8 mouse cellular contexts compared by ENCODE assay signal in the genomic region with DNA sequence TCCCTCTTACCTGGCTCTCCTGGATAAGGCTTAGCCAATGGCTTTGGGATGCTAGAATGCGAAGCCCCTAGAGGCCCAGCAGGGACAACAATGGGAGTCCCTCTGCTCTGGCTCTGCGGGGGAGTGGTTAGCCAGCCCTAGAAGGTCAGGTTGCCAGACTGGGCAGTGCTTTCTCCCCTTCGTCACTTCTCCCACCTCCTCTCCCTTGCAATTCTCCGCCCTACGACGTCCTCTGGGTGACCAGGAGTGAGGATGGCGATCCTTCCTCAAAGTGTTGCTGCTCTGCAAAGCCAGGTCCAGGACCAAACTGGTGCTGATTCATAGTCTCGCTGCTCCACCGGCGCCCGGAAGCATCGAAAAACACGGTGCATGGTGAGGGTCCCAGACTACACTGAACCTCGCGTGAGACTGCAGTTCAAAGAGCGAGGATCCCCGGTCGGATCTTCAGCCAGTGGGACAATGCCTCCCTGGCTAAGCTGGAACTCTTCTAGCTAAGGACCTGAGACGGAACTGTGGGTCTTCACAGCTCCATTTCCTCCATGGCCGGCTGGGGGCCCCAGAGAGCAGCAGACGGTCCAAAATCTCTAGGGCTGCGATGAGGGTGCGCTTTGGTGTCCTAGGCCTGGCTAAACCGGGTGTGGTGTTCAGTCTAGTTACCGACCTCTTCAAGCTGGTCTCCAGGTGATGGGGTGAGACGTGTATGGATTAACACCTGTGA. TPM values are rescaled to one million over a fixed set of nuclear protein-coding genes. Genes with fewer than 3 reads are reported as not detected.
A peak's percentile ranks its signal among the peaks of the same experiment; 100 is the strongest.
DNase-seq lines count a peak whose midpoint lies in the region; TF ChIP-seq lines count a peak whose summit lies in the region.

A gene (minus strand): TSS at position 477 of the 718 bp plus-strand sequence.

- H3K27ac ChIP-seq in forebrain, embryonic 10.5 days = peak within 1 kb of the TSS; percentile 41; the same call in 1 of the 2 replicates
- no peak within 1 kb of the TSS for H3K27ac ChIP-seq in spleen, adult 2 months (ENCODE audit: insufficient read depth, low read length)

- peak; percentile 72; the same call in 1 of the 2 replicates for TF ChIP-seq CTCF in spleen, adult 2 months (IDR thresholded peaks at IDR 0.05; ENCODE audit: extremely low read depth, insufficient read depth, insufficient read length, insufficient replicate concordance)

- peak within 1 kb of the TSS; percentile 42 for H3K4me3 ChIP-seq in forebrain, embryonic 10.5 days
- peak within 1 kb of the TSS; percentile 91 for H3K4me3 ChIP-seq in megakaryocyte, embryonic 14.5 days (replicated peaks)
- H3K4me3 ChIP-seq in spleen, adult 2 months (ENCODE audit: extremely low read depth, insufficient read depth, insufficient read length) = no peak within 1 kb of the TSS

- no peak for TF ChIP-seq POLR2A in spleen, adult 2 months (IDR thresholded peaks at IDR 0.05; ENCODE audit: low read depth, low read length)

- peaks cover 54% of the 10 kb centered on the region for H3K27me3 ChIP-seq in forebrain, embryonic 10.5 days (ENCODE audit: poor library complexity, severe bottlenecking)
- H3K27me3 ChIP-seq in megakaryocyte, embryonic 14.5 days (replicated peaks) = peaks cover 57% of the 10 kb centered on the region
- peaks cover 12% of the 10 kb centered on the region for H3K27me3 ChIP-seq in spleen, adult 2 months (ENCODE audit: control insufficient read depth, insufficient read depth, low read length)

- no peaks in the 10 kb centered on the region for H3K36me3 ChIP-seq in forebrain, embryonic 10.5 days (replicated peaks)
- no peaks in the 10 kb centered on the region for H3K36me3 ChIP-seq in megakaryocyte, embryonic 14.5 days (replicated peaks; ENCODE audit: low read length)
- no peaks in the 10 kb centered on the region for H3K36me3 ChIP-seq in spleen, adult 2 months (ENCODE audit: control insufficient read depth, insufficient read depth, low read length)

- peaks cover 38% of the 10 kb centered on the region for H3K4me1 ChIP-seq in forebrain, embryonic 10.5 days
- peaks cover 40% of the 10 kb centered on the region for H3K4me1 ChIP-seq in megakaryocyte, embryonic 14.5 days
- no peaks in the 10 kb centered on the region for H3K4me1 ChIP-seq in spleen, adult 2 months (ENCODE audit: control insufficient read depth, insufficient read depth, insufficient read length)

- H3K9me3 ChIP-seq in forebrain, embryonic 10.5 days = no peaks in the 10 kb centered on the region
- H3K9me3 ChIP-seq in megakaryocyte, embryonic 14.5 days = no peaks in the 10 kb centered on the region

- DNase-seq in gastrocnemius, adult 18-20 months (ENCODE audit: low spot score) = peak; percentile 57
- no peak for DNase-seq in gastrocnemius, postnatal 25 days
- DNase-seq in adrenal gland, postnatal 10 days = peak; percentile 76
- peak; percentile 64 for DNase-seq in forebrain, embryonic 10.5 days (ENCODE audit: extremely low spot score, low spot score)
- peak; percentile 78 for DNase-seq in heart, postnatal 4 days
- no peak for DNase-seq in left cerebral cortex, adult 8-10 months (ENCODE audit: low spot score in 2 of 2)
- peak; percentile 14 to 60 for DNase-seq in spleen, adult 2 months (ENCODE audit: low read depth in 1 of 2, low spot score in 2 of 2)

- 2% methylated on average over 26 of the region's 26 CpGs for WGBS in forebrain, embryonic 10.5 days
- 6% methylated on average over 26 of the region's 26 CpGs for WGBS in spleen, adult 2 months

RNA-seq across cellular contexts. Expression of the gene that starts here (rescaled TPM):
- not detected for total RNA-seq in gastrocnemius, adult 18-20 months (2021)
- not detected for total RNA-seq in gastrocnemius, postnatal 25 days (2021)
- total RNA-seq in adrenal gland, postnatal 10 days (2021) = under 1 TPM in 1 of 2 experiments, not detected in 1; 0.70 TPM
- 0.92 and 1.3 TPM in 2 replicates for polyA plus RNA-seq in forebrain, embryonic 10.5 days (2016; fragmentation: Nextera tagmentation; extraction: Ambion mirVana)
- total RNA-seq in heart, postnatal 4 days (2021) = 100 to 1,000 TPM; 105 to 116 TPM
- total RNA-seq in left cerebral cortex, adult 8-10 months (2022) = 10 to 100 TPM; 15.5 to 24.1 (median 19.5) TPM
- polyA plus RNA-seq in megakaryocyte, embryonic 14.5 days (2012; ENCODE audit: insufficient read depth, low replicate concordance) = 1.8 and 3.8 TPM in 2 replicates
- polyA plus RNA-seq in spleen, adult 2 months (2012; rRNA removed) = 0.08 TPM in 1 of 2 replicates, not detected in the other

Comparison
In these comparisons a context has a peak if more than half of its experiments do, and no peak if none do; other contexts are left out.
1. RNA of the gene that starts here (total RNA-seq): 105 to 116 TPM in heart, postnatal 4 days and 15.5 to 24.1 TPM in left cerebral cortex, adult 8-10 months; 0.70 TPM in adrenal gland, postnatal 10 days, not detected in gastrocnemius, adult 18-20 months and not detected in gastrocnemius, postnatal 25 days; every median in the first group is over 4 times any median in the second.
2. RNA of the gene that starts here (total RNA-seq): 105 to 116 TPM in heart, postnatal 4 days; 15.5 to 24.1 TPM in left cerebral cortex, adult 8-10 months; every median in the first group is over 4 times any median in the second.
3. Peak in DNase-seq in gastrocnemius, adult 18-20 months; RNA of the gene not detected or under 1 TPM.
4. Peak in DNase-seq in adrenal gland, postnatal 10 days; RNA of the gene not detected or under 1 TPM.
5. Peak in DNase-seq in spleen, adult 2 months; RNA of the gene not detected or under 1 TPM.
6. DNase-seq: peak in forebrain, embryonic 10.5 days (single experiment) and heart, postnatal 4 days (single experiment); none in gastrocnemius, postnatal 25 days (single experiment) and left cerebral cortex, adult 8-10 months (0 of 2).